Mouse (Mus musculus) cerebellum, adult (tissue): ENCODE measurements around the gene Tbcc.

Source experiments
- ATAC-seq: cut with Nextera tagmentation; 2 replicates; pipeline ENCODE4 v1.9.2; 2017; ENCODE audit warnings: mild to moderate bottlenecking, moderate library complexity, mixed read lengths; ENCODE audit not compliant: insufficient number of reproducible peaks, low FRiP score, low TSS enrichment

Gene Tbcc

GRCm38 (mm10) chr17:46864566-46865195, 25.8 kb upstream of the Tbcc start:
- no peak for ATAC-seq

GRCm38 (mm10) chr17:46866836-46867235, 23.6 kb upstream of the Tbcc start:
- ATAC-seq, result no peak

- ATAC-seq, result no peak
These were observed 20.2 kb upstream of the Tbcc start for GRCm38 (mm10) chr17:46870204-46870798.

- no peak for ATAC-seq
These were observed 19.6 kb upstream of the Tbcc start for GRCm38 (mm10) chr17:46870913-46871312.

- no peak for ATAC-seq
These were observed 17.7 kb upstream of the Tbcc start for GRCm38 (mm10) chr17:46872806-46873205.

- ATAC-seq, result no peak
These were observed 16.4 kb upstream of the Tbcc start for GRCm38 (mm10) chr17:46874133-46874532.

GRCm38 (mm10) chr17:46875626-46876025, 14.9 kb upstream of the Tbcc start:
- ATAC-seq, result no peak

GRCm38 (mm10) chr17:46876371-46876950, 14.0 kb upstream of the Tbcc start:
- no peak for ATAC-seq

GRCm38 (mm10) chr17:46877061-46877460, 13.4 kb upstream of the Tbcc start:
- ATAC-seq, result no peak

- ATAC-seq, result no peak
These were observed 10.6 kb upstream of the Tbcc start for GRCm38 (mm10) chr17:46879841-46880311.

GRCm38 (mm10) chr17:46880322-46880721, 10.2 kb upstream of the Tbcc start:
- ATAC-seq, result no peak

GRCm38 (mm10) chr17:46881728-46882127, 8.8 kb upstream of the Tbcc start:
- no peak for ATAC-seq

GRCm38 (mm10) chr17:46883107-46883506, 7.4 kb upstream of the Tbcc start:
- ATAC-seq, result no peak

- ATAC-seq, result no peak
These were observed 5.7 kb upstream of the Tbcc start for GRCm38 (mm10) chr17:46884766-46885165.

- ATAC-seq, result no peak
These were observed 5.1 kb upstream of the Tbcc start for GRCm38 (mm10) chr17:46885218-46885909.

GRCm38 (mm10) chr17:46885910-46886643, 4.4 kb upstream of the Tbcc start:
- ATAC-seq, result no peak

GRCm38 (mm10) chr17:46888511-46889212, 1.8 kb upstream of the Tbcc start:
- ATAC-seq, result no peak

GRCm38 (mm10) chr17:46889450-46890084, 917 bp upstream of the Tbcc start:
- ATAC-seq, result peak; percentile 59

- peak; percentile 0; the same call in 1 of the 2 replicates for ATAC-seq
These were observed 535 bp downstream of the Tbcc start for GRCm38 (mm10) chr17:46890843-46891594.
